Mouse (Mus musculus): ENCODE results near the gene Ankrd45. TPM values are rescaled to one million over a fixed set of nuclear protein-coding genes. Genes with fewer than 3 reads are reported as not detected.
"Not testable (repeated sequence)": the region's sequence is repeated elsewhere in the genome, so short reads cannot be mapped to it uniquely, and the experiment has no call there.

The Ankrd45 gene
- total RNA-seq, 2 experiments from 2014 or later: 44.7 to 54.3 TPM

GRCm38 (mm10) chr1:161147888-161148287 is 5.4 kb downstream of the Ankrd45 start:
- Histone ChIP-seq H3K4me3 (no peak overlapping the region), H3K27ac (no peak overlapping the region)
- no peak for TF ChIP-seq CTCF (conservative IDR thresholded peaks at IDR 0.05)
- no peak for DNase-seq (ENCODE audit: low spot score in 2 of 2)

- no peak for DNase-seq (ENCODE audit: low spot score in 2 of 2)
- TF ChIP-seq CTCF (conservative IDR thresholded peaks at IDR 0.05): no peak
Observed at GRCm38 (mm10) chr1:161151098-161151497, 8.6 kb downstream of the Ankrd45 start.

GRCm38 (mm10) chr1:161156546-161156945 is 14.1 kb downstream of the Ankrd45 start:
- no peak overlapping the region for H3K4me3 ChIP-seq
- H3K27ac ChIP-seq: no peak overlapping the region
- no peak for DNase-seq (ENCODE audit: low spot score in 2 of 2)
- TF ChIP-seq CTCF (conservative IDR thresholded peaks at IDR 0.05): no peak

More at GRCm38 (mm10) chr1:161151098-161151497, 8.6 kb downstream of the Ankrd45 start:
- H3K27ac ChIP-seq: no peak overlapping the region
- H3K4me3 ChIP-seq: no peak overlapping the region

GRCm38 (mm10) chr1:161159214-161159613 is 16.7 kb downstream of the Ankrd45 start, which contains the start of gene Tex50:
TSS of gene Tex50 (minus strand) at chr1:161159314.
- Histone ChIP-seq H3K27ac (no peak within 1 kb of the TSS), H3K4me3 (no peak within 1 kb of the TSS)
- TF ChIP-seq CTCF (conservative IDR thresholded peaks at IDR 0.05): no peak
- no peak for DNase-seq (ENCODE audit: low spot score in 2 of 2)

GRCm38 (mm10) chr1:161160266-161160665 is 17.8 kb downstream of the Ankrd45 start:
- TF ChIP-seq CTCF (conservative IDR thresholded peaks at IDR 0.05): no peak
- Histone ChIP-seq H3K4me3 (no peak overlapping the region), H3K27ac (no peak overlapping the region)
- DNase-seq (ENCODE audit: low spot score in 2 of 2): no peak

GRCm38 (mm10) chr1:161170651-161171050 is 28.2 kb downstream of the Ankrd45 start:
- H3K4me3 ChIP-seq: peak overlapping the region; percentile 56
- DNase-seq (ENCODE audit: low spot score in 2 of 2): peak; percentile 34 to 73
- peak; percentile 80 for TF ChIP-seq CTCF (conservative IDR thresholded peaks at IDR 0.05)
- peak overlapping the region; percentile 62; the same call in 1 of the 2 replicates for H3K27ac ChIP-seq

GRCm38 (mm10) chr1:161180674-161181073 is 38.2 kb downstream of the Ankrd45 start:
- Histone ChIP-seq H3K4me3 (no peak overlapping the region), H3K27ac (no peak overlapping the region)
- TF ChIP-seq CTCF (conservative IDR thresholded peaks at IDR 0.05): peak; percentile 84
- peak in 1 of 2 experiments; percentile 56 for DNase-seq (ENCODE audit: low spot score in 2 of 2)

- Histone ChIP-seq H3K4me3 (no peak overlapping the region), H3K27ac (no peak overlapping the region)
- DNase-seq (ENCODE audit: low spot score in 2 of 2): no peak
- no peak for TF ChIP-seq CTCF (conservative IDR thresholded peaks at IDR 0.05)
Observed at GRCm38 (mm10) chr1:161182386-161182785, 39.9 kb downstream of the Ankrd45 start.

- DNase-seq (ENCODE audit: low spot score in 2 of 2): no peak
- no peak for TF ChIP-seq CTCF (conservative IDR thresholded peaks at IDR 0.05)
- no peak overlapping the region for H3K4me3 ChIP-seq
- no peak overlapping the region for H3K27ac ChIP-seq
Observed at GRCm38 (mm10) chr1:161183677-161184076, 41.2 kb downstream of the Ankrd45 start.

GRCm38 (mm10) chr1:161185431-161185830 is 42.9 kb downstream of the Ankrd45 start:
- no peak for DNase-seq (ENCODE audit: low spot score in 2 of 2)
- TF ChIP-seq CTCF (conservative IDR thresholded peaks at IDR 0.05): no peak
- H3K27ac ChIP-seq: no peak overlapping the region
- no peak overlapping the region for H3K4me3 ChIP-seq

GRCm38 (mm10) chr1:161190253-161190910 is 47.9 kb downstream of the Ankrd45 start:
- Histone ChIP-seq H3K27ac (no peak overlapping the region), H3K4me3 (no peak overlapping the region)
- no peak for TF ChIP-seq CTCF (conservative IDR thresholded peaks at IDR 0.05)
- DNase-seq (ENCODE audit: low spot score in 2 of 2): no peak

- DNase-seq (ENCODE audit: low spot score in 2 of 2): peak; percentile 74 to 83
- H3K4me3 ChIP-seq: peak overlapping the region; percentile 55
- TF ChIP-seq CTCF (conservative IDR thresholded peaks at IDR 0.05): peak; percentile 96
- peak overlapping the region; percentile 74 for H3K27ac ChIP-seq
Observed at GRCm38 (mm10) chr1:161195541-161196351, 53.3 kb downstream of the Ankrd45 start.

- H3K4me3 ChIP-seq: peak overlapping the region; percentile 55
- peak; percentile 29; the same call in 1 of the 2 replicates for TF ChIP-seq CTCF (conservative IDR thresholded peaks at IDR 0.05)
- H3K27ac ChIP-seq: not testable (repeated sequence)
Observed at GRCm38 (mm10) chr1:161196364-161196763, 53.9 kb downstream of the Ankrd45 start.

More at GRCm38 (mm10) chr1:161196364-161196763, 53.9 kb downstream of the Ankrd45 start:
- not testable (repeated sequence) for DNase-seq (ENCODE audit: low spot score in 2 of 2)

Data from layer of hippocampus, adult 2 months (tissue).